Mouse (Mus musculus): Measurements from ENCODE around the gene Spock1.

Gene Spock1

GRCm38 (mm10) chr13:57666173-57666842, 241.8 kb downstream of the Spock1 start:
- in situ Hi-C loops (cut with MboI; ENCODE audit: low sequenced_read_pairs), result no loop called here

GRCm38 (mm10) chr13:57662554-57662953, 245.6 kb downstream of the Spock1 start:
- in situ Hi-C loops (cut with MboI; ENCODE audit: low sequenced_read_pairs), result no loop called here

DNA sequence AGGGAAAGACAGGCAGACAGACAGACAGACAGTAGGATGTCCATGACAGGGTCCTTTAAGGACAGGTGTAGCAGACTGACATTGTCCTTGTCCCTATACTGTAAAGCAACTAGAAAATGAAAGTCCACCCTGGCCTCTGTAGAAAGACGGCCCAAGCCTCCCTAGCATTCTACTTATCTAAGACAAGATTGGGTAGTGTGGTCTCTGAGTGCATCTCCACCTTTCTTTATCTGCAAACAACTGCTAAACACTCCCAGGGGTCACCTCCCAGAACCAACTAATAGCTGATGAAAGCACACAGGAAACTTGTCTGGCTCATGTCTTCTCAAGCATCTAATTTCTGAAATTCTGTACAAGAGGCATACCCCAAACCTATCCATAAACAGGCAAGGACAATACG, 247.6 kb downstream of the Spock1 start:
- in situ Hi-C loops (cut with MboI; ENCODE audit: low sequenced_read_pairs), result no loop called here

- in situ Hi-C loops (cut with MboI; ENCODE audit: low sequenced_read_pairs), result no loop called here
Measured at GRCm38 (mm10) chr13:57659872-57660271, 248.3 kb downstream of the Spock1 start.

DNA sequence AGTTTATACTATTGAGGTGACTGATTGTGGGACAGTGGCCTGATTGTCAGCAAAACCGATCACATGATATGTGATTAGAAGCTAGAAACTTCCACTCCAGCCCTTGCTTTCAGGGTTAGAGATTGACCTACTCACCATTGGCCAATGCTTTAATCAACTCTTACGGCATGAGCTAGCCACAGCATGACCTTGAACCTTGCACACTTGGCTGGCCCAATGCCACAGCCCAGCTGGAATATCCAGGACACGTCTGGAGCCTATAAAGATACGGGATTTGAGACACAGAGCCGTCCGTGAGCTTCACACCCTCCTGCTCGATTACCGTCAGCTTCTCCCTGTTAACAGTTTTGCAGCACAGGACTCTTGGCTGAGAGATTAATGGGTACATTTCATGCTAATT, 251.5 kb downstream of the Spock1 start:
- in situ Hi-C loops (cut with MboI; ENCODE audit: low sequenced_read_pairs), result no loop called here

DNA sequence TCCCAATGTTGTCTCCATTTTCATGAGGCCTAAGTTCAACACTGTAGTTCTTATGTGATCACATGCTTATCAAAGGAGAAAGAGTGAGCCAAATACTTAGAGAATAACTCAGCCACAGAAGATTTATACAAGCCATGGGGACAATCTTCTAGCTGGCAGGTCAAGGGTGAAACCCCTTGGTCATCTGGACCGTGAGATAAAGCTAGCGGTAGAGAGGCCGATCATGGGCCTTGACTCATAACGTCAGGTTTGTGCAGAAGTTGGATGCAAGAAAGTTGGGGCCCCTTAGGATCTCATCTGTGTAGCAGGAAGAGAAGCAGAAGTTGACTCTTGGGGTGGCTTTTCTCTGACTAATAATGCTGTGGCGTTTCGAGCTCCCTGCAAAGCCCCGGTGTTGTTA, 253.8 kb downstream of the Spock1 start:
- in situ Hi-C loops (cut with MboI; ENCODE audit: low sequenced_read_pairs), result no loop called here

DNA sequence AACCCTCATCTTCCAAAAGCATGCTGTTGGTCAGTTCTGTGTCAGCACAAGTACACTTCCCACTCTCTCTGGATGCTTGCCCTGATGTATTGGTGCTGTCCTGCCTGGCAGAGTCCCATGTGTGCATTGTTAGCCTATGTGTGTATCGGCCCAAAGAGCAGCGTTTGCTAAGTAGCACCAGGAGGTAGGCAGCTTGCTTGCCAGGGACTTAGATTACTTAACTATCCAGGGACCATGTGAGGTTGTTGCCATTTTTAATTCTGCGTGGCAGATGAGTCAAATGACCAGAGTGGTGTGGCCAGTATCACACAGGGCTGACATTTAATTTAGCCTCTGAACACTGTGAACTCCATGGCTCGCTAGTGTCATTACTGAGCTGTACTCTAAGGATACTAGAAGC, 256.9 kb downstream of the Spock1 start:
- in situ Hi-C loops (cut with MboI; ENCODE audit: low sequenced_read_pairs), result no loop called here

DNA sequence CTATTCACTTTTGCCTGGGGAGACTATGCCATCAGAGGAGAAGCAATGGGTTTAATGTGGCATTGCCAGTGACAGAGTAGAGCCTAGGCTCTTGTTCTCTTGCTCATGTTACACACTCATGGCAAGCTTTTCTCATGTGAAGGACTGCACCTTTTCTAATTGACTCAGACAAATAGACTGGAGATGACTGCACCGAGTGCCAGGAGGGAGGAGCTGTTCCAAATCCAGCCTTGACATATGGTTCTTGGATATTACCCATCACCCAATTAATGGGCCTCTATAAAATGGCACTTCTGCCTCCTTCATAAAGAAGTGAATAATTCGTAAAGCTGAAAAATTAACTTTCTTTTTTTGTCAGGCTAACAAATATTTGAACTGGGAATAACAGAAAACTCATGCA, 259.3 kb downstream of the Spock1 start:
- in situ Hi-C loops (cut with MboI; ENCODE audit: low sequenced_read_pairs), result no loop called here

GRCm38 (mm10) chr13:57647456-57647855, 260.7 kb downstream of the Spock1 start:
- in situ Hi-C loops (cut with MboI; ENCODE audit: low sequenced_read_pairs), result no loop called here

GRCm38 (mm10) chr13:57643036-57643435, 265.1 kb downstream of the Spock1 start:
- in situ Hi-C loops (cut with MboI; ENCODE audit: low sequenced_read_pairs), result no loop called here

GRCm38 (mm10) chr13:57641649-57642048, 266.5 kb downstream of the Spock1 start:
- in situ Hi-C loops (cut with MboI; ENCODE audit: low sequenced_read_pairs), result no loop called here

DNA sequence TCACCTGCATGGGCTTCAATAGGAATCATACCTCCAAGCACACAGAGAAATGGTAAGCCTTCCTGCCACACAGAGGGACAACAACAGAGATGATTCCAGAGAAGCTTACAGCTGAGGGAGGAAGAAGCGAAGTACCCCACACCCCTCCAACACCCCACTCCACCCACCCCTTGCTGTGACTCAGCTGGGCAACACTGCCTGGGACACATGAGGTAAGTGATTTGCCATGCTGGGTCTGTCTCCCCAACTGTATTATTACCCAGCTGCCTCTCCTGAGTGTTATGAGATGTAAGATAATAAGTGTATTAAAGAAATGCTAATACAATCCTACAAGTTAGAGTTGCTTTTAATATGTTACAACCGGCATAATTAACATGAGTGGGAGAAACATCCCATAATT, 267.2 kb downstream of the Spock1 start:
- in situ Hi-C loops (cut with MboI; ENCODE audit: low sequenced_read_pairs), result no loop called here

DNA sequence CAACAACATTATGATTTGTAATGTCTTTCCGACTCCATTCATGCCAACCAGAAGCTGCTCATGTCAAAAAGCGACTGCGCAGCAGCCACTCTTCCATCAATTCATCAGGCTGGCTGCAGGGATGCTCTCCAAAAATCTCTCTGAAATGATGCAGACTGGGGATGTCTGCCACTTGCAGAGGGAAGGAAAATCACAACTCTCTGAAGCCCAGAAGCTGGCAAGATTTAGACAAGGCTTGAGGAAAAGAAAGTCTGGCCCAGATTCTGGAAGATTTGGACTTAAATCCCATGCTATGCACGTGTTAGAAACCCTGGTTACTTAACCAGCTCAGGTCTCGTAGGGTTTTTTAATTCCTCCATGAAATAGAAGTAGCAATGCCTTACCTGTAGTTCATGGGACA, 269.3 kb downstream of the Spock1 start:
- in situ Hi-C loops (cut with MboI; ENCODE audit: low sequenced_read_pairs), result no loop called here

DNA sequence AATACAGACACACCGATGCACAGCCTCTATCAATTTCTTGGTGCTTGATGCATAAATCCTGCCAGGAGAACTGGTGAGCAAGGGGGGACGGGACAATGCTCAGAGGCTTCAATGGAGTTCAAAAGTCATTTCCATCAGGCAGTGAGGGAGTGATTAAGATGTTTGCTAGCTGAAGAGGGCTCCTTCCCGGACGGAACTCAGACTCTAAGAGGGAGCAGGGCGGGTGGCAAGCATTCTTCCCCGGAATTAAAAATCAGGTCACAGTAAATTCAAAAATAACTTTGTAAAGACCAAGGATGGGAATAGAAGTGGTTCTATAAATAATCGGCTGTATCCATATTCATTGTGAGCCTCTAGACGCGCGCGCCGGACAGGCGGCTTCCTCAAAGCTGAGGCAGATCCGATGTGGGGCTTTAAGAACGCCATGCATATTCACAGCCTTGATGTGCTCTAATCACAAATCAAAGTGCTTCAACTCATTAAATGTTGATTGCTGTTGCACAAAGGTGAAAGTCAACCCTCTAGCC, 270.5 kb downstream of the Spock1 start:
- in situ Hi-C loops (cut with MboI; ENCODE audit: low sequenced_read_pairs), result no loop called here

DNA sequence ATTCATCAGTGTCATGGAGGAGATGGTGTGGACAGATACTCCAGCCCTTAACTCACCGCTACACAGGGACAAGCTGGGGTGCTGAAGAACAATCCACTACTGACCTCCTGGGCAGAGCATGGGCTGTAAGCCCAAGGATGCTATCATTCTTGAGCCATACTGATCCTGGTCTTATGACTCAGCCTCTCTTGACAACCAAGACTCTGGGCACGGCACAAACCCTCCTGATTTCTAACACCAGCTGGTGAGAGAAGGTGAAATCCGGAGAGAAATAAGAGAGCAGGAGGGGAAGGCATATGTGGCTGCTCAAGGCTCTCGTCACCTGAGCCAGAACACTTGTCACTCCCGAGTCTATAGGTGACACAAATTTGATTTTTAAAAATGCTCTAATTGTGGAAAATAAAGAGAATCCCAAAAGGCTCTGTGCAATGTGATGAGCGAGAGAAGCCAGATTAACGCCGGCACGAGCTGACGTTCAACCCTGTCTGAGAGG, 271.0 kb downstream of the Spock1 start:
- in situ Hi-C loops (cut with MboI; ENCODE audit: low sequenced_read_pairs), result no loop called here

DNA sequence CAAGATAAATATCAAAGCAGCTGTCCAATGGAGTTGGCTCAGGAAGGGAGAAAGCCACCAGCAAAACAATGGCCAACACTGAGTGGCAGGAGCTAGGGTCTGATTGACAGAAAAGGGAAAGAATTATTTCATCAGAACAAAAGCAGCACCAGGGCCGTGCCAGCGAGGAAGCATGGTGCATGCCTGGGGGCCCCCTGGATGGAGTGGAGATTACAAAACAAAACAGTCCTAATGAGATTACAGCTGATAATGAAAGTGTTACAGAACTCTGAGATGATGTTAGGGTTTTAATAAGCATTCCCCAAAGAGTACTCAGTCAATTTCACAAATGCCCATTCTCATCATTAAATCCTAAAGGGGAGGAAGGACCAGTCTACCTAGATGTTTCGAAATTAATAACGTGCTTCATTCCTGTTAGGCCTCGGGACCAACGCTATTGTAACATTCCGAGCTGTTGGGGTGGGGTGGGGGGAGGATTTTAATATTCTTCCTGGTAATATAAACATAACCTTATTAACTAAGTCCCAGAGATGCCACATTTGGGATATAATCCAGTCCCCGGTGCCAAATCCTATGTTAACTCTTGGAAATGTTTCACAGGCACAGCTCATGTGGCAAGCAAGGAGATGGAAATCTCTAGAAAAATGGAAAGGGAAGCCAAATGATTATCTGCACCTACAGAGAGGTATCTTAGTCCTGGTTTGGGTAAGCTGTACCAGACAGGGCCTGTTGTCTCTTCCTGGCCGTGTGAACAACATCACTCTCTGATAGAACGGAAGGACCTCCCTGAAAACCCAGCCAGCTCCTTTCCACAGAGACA, 271.7 kb downstream of the Spock1 start:
- in situ Hi-C loops (cut with MboI; ENCODE audit: low sequenced_read_pairs), result no loop called here

DNA sequence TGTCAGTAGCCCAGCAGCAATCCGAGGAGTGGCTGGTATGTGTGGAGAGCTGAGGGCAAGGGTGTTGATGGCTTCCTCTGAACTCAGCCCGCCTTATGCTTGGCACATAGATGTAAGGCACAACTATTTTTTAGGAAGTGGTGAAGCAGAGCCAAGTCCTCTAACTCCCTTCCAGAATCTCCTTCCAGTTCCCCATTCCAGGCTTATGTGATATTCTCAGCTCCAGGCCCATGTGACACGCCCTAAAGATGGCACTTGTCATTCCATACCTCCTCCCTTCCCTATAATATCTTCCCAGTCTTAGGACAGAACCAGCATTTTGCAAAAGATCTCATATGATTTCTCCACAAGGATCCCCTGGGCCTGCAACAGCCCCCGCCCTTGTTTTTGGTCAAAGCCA, 277.6 kb downstream of the Spock1 start:
- in situ Hi-C loops (cut with MboI; ENCODE audit: low sequenced_read_pairs), result no loop called here

DNA sequence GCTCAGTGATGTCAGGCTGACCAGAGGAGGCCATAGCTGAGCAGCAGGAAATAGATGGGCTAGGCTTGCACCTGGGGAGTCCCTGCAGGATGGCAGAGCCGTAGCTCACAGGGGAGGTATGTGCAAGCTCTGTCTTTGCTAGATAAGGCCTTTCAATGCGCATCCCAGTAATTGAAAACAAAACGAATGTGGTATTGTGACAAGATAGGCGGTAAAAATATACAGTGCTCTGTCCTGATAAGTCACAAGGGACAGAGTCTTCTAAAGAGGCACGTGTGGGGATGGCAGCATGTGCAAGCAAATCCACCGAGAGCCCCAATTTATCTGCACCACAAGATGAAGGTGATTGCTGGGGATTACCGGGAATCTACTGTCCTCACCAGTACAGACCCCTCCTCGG, 279.9 kb downstream of the Spock1 start:
- in situ Hi-C loops (cut with MboI; ENCODE audit: low sequenced_read_pairs), result no loop called here

DNA sequence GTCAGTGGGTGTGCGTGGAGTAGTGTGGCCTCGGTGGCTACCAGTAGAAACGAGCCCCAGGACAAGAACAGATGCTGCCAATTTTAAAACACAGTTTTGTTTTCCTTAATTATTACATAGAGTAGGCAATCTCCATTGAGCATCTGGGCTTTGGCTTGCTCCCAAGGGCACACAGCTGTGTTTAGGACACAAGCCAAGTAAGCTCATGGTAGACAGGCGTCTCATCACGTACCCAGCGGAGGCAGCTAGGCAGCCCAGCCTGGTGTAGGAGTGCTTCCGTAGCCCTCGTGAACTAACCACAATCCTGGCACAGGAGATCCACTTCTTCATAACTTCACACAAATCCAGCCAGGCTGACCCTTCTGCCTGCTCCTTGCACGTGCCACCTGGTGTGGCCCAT, 281.7 kb downstream of the Spock1 start:
- in situ Hi-C loops (cut with MboI; ENCODE audit: low sequenced_read_pairs), result no loop called here

- in situ Hi-C loops (cut with MboI; ENCODE audit: low sequenced_read_pairs), result no loop called here
Measured at GRCm38 (mm10) chr13:57623909-57624481, 284.1 kb downstream of the Spock1 start.

GRCm38 (mm10) chr13:57619079-57619768, 288.9 kb downstream of the Spock1 start:
- in situ Hi-C loops (cut with MboI; ENCODE audit: low sequenced_read_pairs), result no loop called here
